Mouse (Mus musculus): ENCODE results near the gene Pfdn6. TPM values are rescaled to one million over a fixed set of nuclear protein-coding genes. Genes with fewer than 3 reads are reported as not detected.

Gene Pfdn6
- polyA plus RNA-seq, 1 experiment from 2014 or later = 190 TPM

DNA sequence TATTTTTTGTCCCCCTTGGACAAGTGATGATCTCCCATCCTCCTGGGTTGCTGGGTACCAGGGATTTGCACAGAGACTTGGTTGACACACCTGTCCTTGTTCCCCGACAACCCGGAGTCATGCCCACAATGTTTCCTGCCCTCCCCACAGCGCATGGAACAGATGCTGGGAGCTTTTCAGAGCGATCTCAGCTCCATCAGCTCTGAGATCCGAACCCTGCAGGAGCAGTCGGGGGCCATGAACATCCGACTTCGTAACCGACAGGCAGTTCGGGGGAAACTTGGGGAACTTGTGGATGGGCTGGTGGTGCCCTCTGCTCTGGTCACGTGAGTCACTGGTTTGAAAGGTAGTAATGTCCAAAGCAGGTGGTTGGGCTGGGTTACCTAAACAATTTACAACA lies 18.3 kb upstream of the Pfdn6 start:
- peaks cover 11% of the 10 kb centered on the region for H3K36me3 ChIP-seq (ENCODE audit: control insufficient read depth, insufficient read depth, low read length)
- no peak overlapping the region for H3K4me2 ChIP-seq (ENCODE audit: low read depth)
- no peak overlapping the region for H3K9ac ChIP-seq (ENCODE audit: low read length)
- H3K27me3 ChIP-seq (ENCODE audit: control insufficient read depth, insufficient read depth, low read length) = no peaks in the 10 kb centered on the region
- H3K4me3 ChIP-seq (ENCODE audit: low read depth, low read length) = no peak overlapping the region
- WGBS = 95% methylated on average over 11 of the region's 11 CpGs
- no peak overlapping the region for H3K27ac ChIP-seq (ENCODE audit: low read depth, low read length)
- no peaks in the 10 kb centered on the region for H3K9me3 ChIP-seq (ENCODE audit: control insufficient read depth, low read length)
- DNase-seq (ENCODE audit: low spot score) (no peak), ATAC-seq (ENCODE audit: insufficient read depth, low FRiP score, low TSS enrichment) (no peak)
- peaks cover 13% of the 10 kb centered on the region for H3K4me1 ChIP-seq (ENCODE audit: control insufficient read depth, insufficient read depth, low read length)

DNA sequence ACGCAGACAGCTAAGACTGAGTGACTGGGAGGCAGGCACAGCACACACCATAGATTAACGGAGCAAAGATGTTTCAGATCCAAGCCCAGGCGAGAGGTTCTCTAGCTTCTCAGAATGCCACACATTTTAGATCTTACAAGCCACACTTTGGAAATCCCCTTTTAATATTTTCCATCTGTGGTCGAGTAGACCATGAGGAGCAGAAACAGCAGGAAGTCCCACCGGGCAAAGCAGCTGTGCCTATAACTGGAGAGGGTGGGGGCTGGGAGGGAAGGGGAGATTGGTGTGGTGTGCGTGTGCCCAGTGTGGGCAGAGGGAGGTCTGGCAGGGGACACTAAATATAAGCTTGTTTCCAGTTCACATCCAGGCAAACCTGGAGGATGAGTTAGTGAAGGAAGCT lies 17.4 kb upstream of the Pfdn6 start:
- H3K36me3 ChIP-seq (ENCODE audit: control insufficient read depth, insufficient read depth, low read length) = peaks cover 16% of the 10 kb centered on the region

DNA sequence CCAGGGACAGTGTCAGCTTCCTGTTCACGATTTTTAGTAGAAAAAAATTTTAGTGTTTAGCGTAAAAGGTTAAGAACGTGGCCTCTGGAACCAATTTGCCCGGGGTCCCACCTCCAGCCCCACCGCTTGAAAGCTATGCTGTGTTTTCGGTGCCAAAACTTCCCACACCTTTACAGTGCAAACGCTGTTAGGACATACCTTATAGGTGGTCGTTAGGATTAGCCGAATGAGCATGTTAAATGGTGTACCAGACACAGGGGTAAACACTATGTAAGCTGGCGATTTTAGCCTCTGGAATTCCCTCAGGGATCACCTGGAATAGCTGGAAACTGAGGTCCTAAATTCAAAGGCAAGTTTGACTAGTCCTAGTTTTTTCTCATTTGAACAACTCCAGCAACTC lies 16.2 kb upstream of the Pfdn6 start:
- peaks cover 16% of the 10 kb centered on the region for H3K36me3 ChIP-seq (ENCODE audit: control insufficient read depth, insufficient read depth, low read length)
- H3K27me3 ChIP-seq (ENCODE audit: control insufficient read depth, insufficient read depth, low read length) = no peaks in the 10 kb centered on the region
- H3K9ac ChIP-seq (ENCODE audit: low read length) = peak overlapping the region; percentile 69
- 8% methylated on average over 10 of the region's 10 CpGs for WGBS
- H3K9me3 ChIP-seq (ENCODE audit: control insufficient read depth, low read length) = no peaks in the 10 kb centered on the region
- DNase-seq (ENCODE audit: low spot score) (peak; percentile 40), ATAC-seq (ENCODE audit: insufficient read depth, low FRiP score, low TSS enrichment) (peak; percentile 8; the same call in 1 of the 2 replicates)
- peak overlapping the region; percentile 78 for H3K27ac ChIP-seq (ENCODE audit: low read depth, low read length)
- peak overlapping the region; percentile 85 for H3K4me3 ChIP-seq (ENCODE audit: low read depth, low read length)
- peaks cover 32% of the 10 kb centered on the region for H3K4me1 ChIP-seq (ENCODE audit: control insufficient read depth, insufficient read depth, low read length)
- H3K4me2 ChIP-seq (ENCODE audit: low read depth) = peak overlapping the region; percentile 83

More for the DNA sequence above, 17.4 kb upstream of the Pfdn6 start:
- ATAC-seq (ENCODE audit: insufficient read depth, low FRiP score, low TSS enrichment) (no peak), DNase-seq (ENCODE audit: low spot score) (no peak)
- Histone ChIP-seq H3K27ac (ENCODE audit: low read depth, low read length) (no peak overlapping the region), H3K4me3 (ENCODE audit: low read depth, low read length) (no peak overlapping the region), H3K4me1 (ENCODE audit: control insufficient read depth, insufficient read depth, low read length) (peaks cover 22% of the 10 kb centered on the region), H3K9me3 (ENCODE audit: control insufficient read depth, low read length) (no peaks in the 10 kb centered on the region), H3K27me3 (ENCODE audit: control insufficient read depth, insufficient read depth, low read length) (no peaks in the 10 kb centered on the region), H3K4me2 (ENCODE audit: low read depth) (no peak overlapping the region), H3K9ac (ENCODE audit: low read length) (no peak overlapping the region)
- 89% methylated on average over 6 of the region's 6 CpGs for WGBS

DNA sequence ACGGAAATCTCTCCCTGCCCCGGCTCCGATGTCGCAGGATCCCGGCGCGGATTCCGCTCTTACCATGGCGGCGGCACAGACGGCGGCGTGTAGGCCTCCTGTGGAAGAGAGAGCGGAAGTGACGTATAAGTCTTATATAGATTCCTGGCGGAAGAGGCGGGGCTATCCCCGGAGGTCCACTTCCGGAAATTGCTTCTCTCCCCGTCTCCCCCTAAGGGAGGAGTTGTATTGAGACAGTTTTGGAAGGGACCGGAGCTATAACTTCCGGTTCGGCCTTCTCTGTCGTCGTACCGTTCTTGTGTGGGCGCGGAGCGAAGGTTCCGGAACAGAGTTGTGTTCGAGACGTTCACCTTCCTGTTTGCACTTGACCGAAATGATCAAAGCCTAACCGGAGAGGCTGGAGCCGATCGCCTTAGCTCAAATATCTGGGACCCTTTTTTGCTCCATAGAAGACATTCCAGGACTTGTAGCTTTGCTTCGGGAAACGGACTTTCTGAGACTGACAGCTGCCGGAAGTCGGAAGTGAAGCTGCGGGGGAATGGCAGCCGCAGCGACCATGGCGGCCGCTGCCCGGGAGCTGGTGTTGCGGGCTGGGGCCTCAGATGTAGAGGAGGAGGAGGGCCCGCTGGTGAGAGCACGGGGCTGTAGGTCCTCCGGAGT lies 15.5 kb upstream of the Pfdn6 start, which contains the start of the genes Vps52 and Rps18:
TSS of gene Vps52 (plus strand) at position 258 of the 660 bp plus-strand sequence.
TSS of gene Rps18 (minus strand) at position 447 of the 660 bp plus-strand sequence.
- Histone ChIP-seq H3K4me1 (ENCODE audit: control insufficient read depth, insufficient read depth, low read length) (peaks cover 37% of the 10 kb centered on the region), H3K9me3 (ENCODE audit: control insufficient read depth, low read length) (no peaks in the 10 kb centered on the region)
- peak; percentile 88 for ATAC-seq (ENCODE audit: insufficient read depth, low FRiP score, low TSS enrichment)

DNA sequence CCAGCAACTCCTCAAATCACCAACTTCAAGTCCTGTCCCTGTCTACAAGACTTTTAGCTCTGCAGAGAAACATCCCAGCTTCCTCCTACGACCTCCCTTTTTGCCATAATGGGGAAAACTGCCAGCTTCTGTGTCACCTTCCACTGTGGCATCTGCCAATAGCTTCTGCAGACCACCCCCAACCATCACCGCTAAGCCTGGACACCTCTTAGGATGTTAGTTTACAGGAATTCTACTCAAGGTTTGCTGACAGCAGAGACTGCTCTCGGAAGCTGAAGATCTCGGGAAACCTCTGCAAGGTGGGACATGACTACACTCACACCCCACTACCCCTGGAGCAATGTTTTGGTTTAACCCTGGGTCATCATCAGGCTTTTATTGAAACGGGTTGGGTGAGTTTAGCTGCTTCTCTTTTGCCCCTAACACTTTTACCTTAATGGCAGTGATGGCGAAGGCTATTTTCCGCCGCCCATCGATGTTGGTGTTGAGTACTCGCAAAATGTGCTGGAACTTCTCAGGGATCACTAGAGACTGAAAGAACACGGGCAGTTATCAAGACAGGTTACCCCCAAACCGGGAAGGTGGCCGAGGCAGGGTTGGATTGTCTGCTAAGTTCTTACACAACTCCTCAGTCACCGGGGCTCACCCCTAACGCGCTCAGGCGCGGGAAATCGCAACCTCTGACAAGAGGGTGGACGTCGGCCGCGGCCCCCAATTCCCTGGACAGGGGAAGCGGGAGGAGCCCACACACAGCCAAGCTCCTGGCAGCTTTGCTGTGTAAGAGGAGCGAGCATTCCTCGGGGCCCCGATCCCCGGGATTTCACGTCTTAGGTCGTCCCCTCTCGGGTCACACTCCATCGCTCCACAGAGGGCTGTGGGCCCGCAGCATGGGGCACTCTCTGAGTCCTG lies 14.8 kb upstream of the Pfdn6 start:
- H3K4me1 ChIP-seq (ENCODE audit: control insufficient read depth, insufficient read depth, low read length) = peaks cover 43% of the 10 kb centered on the region
- H3K4me3 ChIP-seq (ENCODE audit: low read depth, low read length) = peak overlapping the region; percentile 85
- no peak for ATAC-seq (ENCODE audit: insufficient read depth, low FRiP score, low TSS enrichment)

More for the DNA sequence above, 15.5 kb upstream of the Pfdn6 start, which contains the start of the genes Vps52 and Rps18:
- H3K36me3 ChIP-seq (ENCODE audit: control insufficient read depth, insufficient read depth, low read length) = peaks cover 16% of the 10 kb centered on the region
- H3K4me3 ChIP-seq (ENCODE audit: low read depth, low read length) = peak within 1 kb of the TSS; percentile 85
- peak; percentile 93 for DNase-seq (ENCODE audit: low spot score)
- peak within 1 kb of the TSS; percentile 99 for H3K4me2 ChIP-seq (ENCODE audit: low read depth)
- peak within 1 kb of the TSS; percentile 99 for H3K9ac ChIP-seq (ENCODE audit: low read length)
- no peaks in the 10 kb centered on the region for H3K27me3 ChIP-seq (ENCODE audit: control insufficient read depth, insufficient read depth, low read length)
- WGBS = under 1% methylated on average over 50 of the region's 50 CpGs
- peak within 1 kb of the TSS; percentile 86 for H3K27ac ChIP-seq (ENCODE audit: low read depth, low read length)

DNA sequence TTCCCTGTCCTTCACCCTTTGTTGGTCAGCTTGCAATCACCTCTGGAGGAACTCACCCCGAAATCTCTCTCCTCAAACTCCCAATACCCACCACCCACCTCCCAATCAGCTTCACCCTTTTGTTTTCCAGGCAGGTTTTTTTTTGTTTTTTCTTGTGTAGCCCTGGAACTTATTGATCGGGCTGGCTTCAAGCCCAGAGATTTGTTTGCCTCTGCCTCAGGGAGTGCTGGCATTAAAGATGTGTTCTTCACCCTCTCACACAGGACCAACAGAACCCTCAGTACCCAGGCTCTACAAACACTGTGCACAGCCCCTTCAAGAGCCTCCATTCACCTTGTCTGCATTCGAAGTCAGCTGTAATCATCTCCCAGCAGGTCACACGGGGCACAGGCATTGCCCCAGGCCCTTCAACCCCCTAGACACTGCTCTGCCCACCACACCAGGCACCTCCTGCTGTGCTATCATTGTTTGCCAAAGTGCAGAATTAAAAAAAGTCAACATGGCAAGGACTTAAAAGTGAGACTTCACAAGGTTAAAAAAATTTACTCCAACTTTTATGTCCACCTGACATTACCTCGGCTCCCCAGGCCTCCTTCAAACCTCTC lies 13.9 kb upstream of the Pfdn6 start:
- no peak for DNase-seq (ENCODE audit: low spot score)
- peak overlapping the region; percentile 99 for H3K9ac ChIP-seq (ENCODE audit: low read length)
- no peaks in the 10 kb centered on the region for H3K27me3 ChIP-seq (ENCODE audit: control insufficient read depth, insufficient read depth, low read length)
- 0 out of 2 replicates have a peak overlapping the region, but pooled peaks have one; percentile 86 for H3K27ac ChIP-seq (ENCODE audit: low read depth, low read length)
- H3K4me2 ChIP-seq (ENCODE audit: low read depth) = peak overlapping the region; percentile 99
- WGBS = 38% methylated on average over 5 of the region's 5 CpGs
- peaks cover 43% of the 10 kb centered on the region for H3K4me1 ChIP-seq (ENCODE audit: control insufficient read depth, insufficient read depth, low read length)
- H3K4me3 ChIP-seq (ENCODE audit: low read depth, low read length) = peak overlapping the region; percentile 85
- H3K36me3 ChIP-seq (ENCODE audit: control insufficient read depth, insufficient read depth, low read length) = peaks cover 11% of the 10 kb centered on the region
- no peaks in the 10 kb centered on the region for H3K9me3 ChIP-seq (ENCODE audit: control insufficient read depth, low read length)
- ATAC-seq (ENCODE audit: insufficient read depth, low FRiP score, low TSS enrichment) = no peak

More for the DNA sequence above, 14.8 kb upstream of the Pfdn6 start:
- Histone ChIP-seq H3K4me2 (ENCODE audit: low read depth) (peak overlapping the region; percentile 99), H3K9ac (ENCODE audit: low read length) (peak overlapping the region; percentile 99), H3K27ac (ENCODE audit: low read depth, low read length) (peak overlapping the region; percentile 86), H3K36me3 (ENCODE audit: control insufficient read depth, insufficient read depth, low read length) (peaks cover 16% of the 10 kb centered on the region), H3K27me3 (ENCODE audit: control insufficient read depth, insufficient read depth, low read length) (no peaks in the 10 kb centered on the region), H3K9me3 (ENCODE audit: control insufficient read depth, low read length) (no peaks in the 10 kb centered on the region)
- DNase-seq (ENCODE audit: low spot score) = no peak
- 2% methylated on average over 33 of the region's 33 CpGs for WGBS

DNA sequence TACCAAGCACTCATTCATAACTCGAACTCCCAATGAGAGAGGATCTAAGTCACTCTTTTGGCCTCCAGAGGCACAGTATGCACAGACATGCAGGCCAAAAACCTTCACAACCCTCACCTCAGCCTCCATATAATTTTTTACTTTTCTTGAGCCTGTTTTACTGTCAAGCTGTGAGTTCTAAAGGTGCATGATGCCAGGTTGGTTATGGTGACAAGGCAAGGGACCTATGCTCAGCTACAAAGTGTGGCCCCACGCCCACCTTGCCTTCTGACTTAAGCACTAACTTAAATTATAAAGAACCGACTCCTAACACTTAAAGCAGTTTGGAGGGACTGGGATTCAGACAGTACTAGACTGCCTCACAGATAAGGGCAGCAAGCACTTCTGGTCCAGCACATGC lies 13.2 kb upstream of the Pfdn6 start:
- H3K4me2 ChIP-seq (ENCODE audit: low read depth) = peak overlapping the region; percentile 4
- ATAC-seq (ENCODE audit: insufficient read depth, low FRiP score, low TSS enrichment) = no peak

DNA sequence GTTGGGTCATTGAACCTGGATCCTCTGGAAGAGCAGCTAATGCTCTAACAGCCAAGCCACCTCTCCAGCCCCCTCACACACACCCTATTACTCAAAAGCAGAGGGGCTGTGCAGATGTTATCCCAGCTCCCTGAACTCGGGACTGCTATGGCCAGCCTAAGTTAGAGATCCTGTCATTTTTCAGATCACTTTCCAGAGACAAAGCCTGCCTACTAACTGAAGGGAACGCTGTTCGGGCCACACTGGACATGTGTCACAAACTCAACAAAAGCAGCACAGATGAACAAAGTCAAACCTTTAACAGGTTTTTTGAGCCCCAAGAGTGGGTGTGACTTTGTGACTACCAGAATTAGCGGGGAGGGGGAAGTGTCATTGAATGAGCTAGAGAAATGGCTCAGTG lies 12.7 kb upstream of the Pfdn6 start:
- H3K27me3 ChIP-seq (ENCODE audit: control insufficient read depth, insufficient read depth, low read length) = no peaks in the 10 kb centered on the region
- 84% methylated on average over 4 of the region's 4 CpGs for WGBS
- DNase-seq (ENCODE audit: low spot score) (no peak), ATAC-seq (ENCODE audit: insufficient read depth, low FRiP score, low TSS enrichment) (no peak)
- H3K27ac ChIP-seq (ENCODE audit: low read depth, low read length) = no peak overlapping the region
- H3K9ac ChIP-seq (ENCODE audit: low read length) = peak overlapping the region; percentile 11; the same call in 1 of the 2 replicates
- H3K36me3 ChIP-seq (ENCODE audit: control insufficient read depth, insufficient read depth, low read length) = peaks cover 8% of the 10 kb centered on the region; the same call in 1 of the 2 replicates
- H3K9me3 ChIP-seq (ENCODE audit: control insufficient read depth, low read length) = no peaks in the 10 kb centered on the region
- H3K4me3 ChIP-seq (ENCODE audit: low read depth, low read length) = peak overlapping the region; percentile 15
- peaks cover 43% of the 10 kb centered on the region for H3K4me1 ChIP-seq (ENCODE audit: control insufficient read depth, insufficient read depth, low read length)
- H3K4me2 ChIP-seq (ENCODE audit: low read depth) = no peak overlapping the region

More for the DNA sequence above, 13.2 kb upstream of the Pfdn6 start:
- peak overlapping the region; percentile 11; the same call in 1 of the 2 replicates for H3K9ac ChIP-seq (ENCODE audit: low read length)
- 95% methylated on average over 3 of the region's 3 CpGs for WGBS
- H3K36me3 ChIP-seq (ENCODE audit: control insufficient read depth, insufficient read depth, low read length) = peaks cover 8% of the 10 kb centered on the region; the same call in 1 of the 2 replicates
- no peak overlapping the region for H3K27ac ChIP-seq (ENCODE audit: low read depth, low read length)
- H3K4me1 ChIP-seq (ENCODE audit: control insufficient read depth, insufficient read depth, low read length) = peaks cover 43% of the 10 kb centered on the region
- H3K27me3 ChIP-seq (ENCODE audit: control insufficient read depth, insufficient read depth, low read length) = no peaks in the 10 kb centered on the region
- no peaks in the 10 kb centered on the region for H3K9me3 ChIP-seq (ENCODE audit: control insufficient read depth, low read length)
- H3K4me3 ChIP-seq (ENCODE audit: low read depth, low read length) = peak overlapping the region; percentile 15
- no peak for DNase-seq (ENCODE audit: low spot score)

Measured in neural tube, embryonic 11.5 days (tissue).